ENCODE assay signal across 31 mouse cellular contexts in the genomic region with DNA sequence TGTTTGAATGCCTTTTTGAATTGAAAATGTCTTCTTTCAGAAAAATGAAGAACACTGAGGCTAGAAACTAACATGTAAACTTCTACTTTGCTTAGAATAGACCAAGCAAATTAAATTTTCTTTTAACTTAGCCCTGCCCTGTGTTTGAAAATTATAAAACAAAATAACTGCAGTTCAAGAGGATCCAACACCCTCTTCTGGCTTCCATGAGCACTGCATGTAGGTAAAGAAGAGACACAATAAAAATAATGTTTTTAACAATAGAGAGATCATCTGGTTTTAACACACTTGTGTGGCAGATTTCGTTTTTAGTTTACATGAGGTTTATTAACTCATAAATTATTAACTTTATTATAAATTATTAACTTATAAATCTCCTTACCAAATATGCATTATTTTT. TPM values are rescaled to one million over a fixed set of nuclear protein-coding genes. Genes with fewer than 3 reads are reported as not detected.
DNase-seq lines count a peak whose midpoint lies in the region; ATAC-seq and TF ChIP-seq lines count a peak whose summit lies in the region.
"Had no signal": no experiment of that assay in that cellular context is flagged by ENCODE, and none has a peak within 500 bp of the region (broad histone marks: within the 10 kb centered on the region; RNA-seq: fewer than 3 reads in every experiment).

No protein-coding gene starts in this region.

- no peak for DNase-seq in forebrain, postnatal 0 days
- DNase-seq in kidney, postnatal 0 days (ENCODE audit: low spot score) = no peak
- DNase-seq in kidney, postnatal 25 days = no peak
- no peak for DNase-seq in midbrain, postnatal 0 days (ENCODE audit: low spot score)
- no peak for DNase-seq in midbrain, embryonic 11.5 days (ENCODE audit: low spot score, missing footprints)
- DNase-seq in gastrocnemius, adult 8-10 months (ENCODE audit: low spot score in 2 of 2) = no peak
- no peak for DNase-seq in urinary bladder, postnatal 25 days (ENCODE audit: low spot score)
- DNase-seq: adrenal gland, adult 8-10 months; adrenal gland, postnatal 25 days; B cell, adult 2 months; cerebellum, adult 11-12 months; cerebellum, adult 8-10 months; cerebellum, postnatal 10 days; cerebellum, postnatal 36 days; embryo, embryonic 11 days; gastrocnemius, postnatal 10 days; gastrocnemius, postnatal 36 days; heart, adult 2 months; heart, postnatal 14 days; heart, postnatal 4 days had no signal

- H3K27me3 ChIP-seq in forebrain, postnatal 0 days (ENCODE audit: insufficient read depth, low read length) = no peaks in the 10 kb centered on the region
- H3K27me3 ChIP-seq in forebrain, embryonic 15.5 days = no peaks in the 10 kb centered on the region
- H3K27me3 ChIP-seq in kidney, postnatal 0 days (ENCODE audit: insufficient read depth, low read length) = no peaks in the 10 kb centered on the region
- H3K27me3 ChIP-seq in midbrain, postnatal 0 days (ENCODE audit: insufficient read depth, low read length) = no peaks in the 10 kb centered on the region
- H3K27me3 ChIP-seq in midbrain, embryonic 11.5 days (ENCODE audit: control insufficient read depth, insufficient read depth, low read length) = no peaks in the 10 kb centered on the region
- H3K27me3 ChIP-seq: CH12.LX; embryonic facial prominence, embryonic 13.5 days; forebrain, embryonic 13.5 days; heart, embryonic 13.5 days; hindbrain, embryonic 15.5 days had no signal

- 58% methylated on average over 1 of the region's 1 CpGs for WGBS in forebrain, postnatal 0 days
- WGBS in forebrain, embryonic 15.5 days = 64% methylated on average over 1 of the region's 1 CpGs
- WGBS in kidney, postnatal 0 days = 54% methylated on average over 1 of the region's 1 CpGs
- 52% methylated on average over 1 of the region's 1 CpGs for WGBS in midbrain, postnatal 0 days
- WGBS in midbrain, embryonic 11.5 days = 60% methylated on average over 1 of the region's 1 CpGs

- no peaks in the 10 kb centered on the region for H3K9me3 ChIP-seq in forebrain, postnatal 0 days (ENCODE audit: low read length)
- no peaks in the 10 kb centered on the region for H3K9me3 ChIP-seq in forebrain, embryonic 15.5 days
- no peaks in the 10 kb centered on the region for H3K9me3 ChIP-seq in kidney, postnatal 0 days (replicated peaks; ENCODE audit: low read length)
- H3K9me3 ChIP-seq in midbrain, postnatal 0 days (ENCODE audit: low read length) = no peaks in the 10 kb centered on the region
- H3K9me3 ChIP-seq in midbrain, embryonic 11.5 days (ENCODE audit: control insufficient read depth, low read length) = no peaks in the 10 kb centered on the region
- H3K9me3 ChIP-seq: embryonic facial prominence, embryonic 10.5 days; embryonic facial prominence, embryonic 13.5 days; forebrain, embryonic 10.5 days; forebrain, embryonic 13.5 days; heart, embryonic 10.5 days; heart, embryonic 13.5 days; hindbrain, embryonic 15.5 days had no signal

- no peak for ATAC-seq in forebrain, postnatal 0 days
- no peak for ATAC-seq in forebrain, embryonic 15.5 days (replicated peaks)
- no peak for ATAC-seq in kidney, postnatal 0 days (replicated peaks; ENCODE audit: low FRiP score, low read depth)
- no peak for ATAC-seq in midbrain, postnatal 0 days (ENCODE audit: low FRiP score)
- ATAC-seq in midbrain, embryonic 11.5 days (ENCODE audit: low FRiP score) = no peak
- ATAC-seq: activated CD4-positive, CD25-positive, alpha-beta regulatory T cell, adult 4 months; forebrain, embryonic 13.5 days had no signal

- no peaks in the 10 kb centered on the region for H3K4me1 ChIP-seq in forebrain, postnatal 0 days (ENCODE audit: insufficient read depth)
- H3K4me1 ChIP-seq in forebrain, embryonic 15.5 days = no peaks in the 10 kb centered on the region
- H3K4me1 ChIP-seq in kidney, postnatal 0 days (replicated peaks; ENCODE audit: insufficient read depth, low read length) = no peaks in the 10 kb centered on the region
- H3K4me1 ChIP-seq in midbrain, postnatal 0 days (ENCODE audit: insufficient read depth, low read length) = no peaks in the 10 kb centered on the region
- no peaks in the 10 kb centered on the region for H3K4me1 ChIP-seq in midbrain, embryonic 11.5 days (ENCODE audit: control insufficient read depth, insufficient read depth, low read length)
- H3K4me1 ChIP-seq: embryonic facial prominence, embryonic 10.5 days; embryonic facial prominence, embryonic 13.5 days; forebrain, embryonic 10.5 days; forebrain, embryonic 13.5 days; heart, embryonic 10.5 days; heart, embryonic 13.5 days; hindbrain, embryonic 15.5 days had no signal

- peak; percentile 53 for TF ChIP-seq CTCF in forebrain, postnatal 0 days (IDR thresholded peaks at IDR 0.05; ENCODE audit: low read depth)
- TF ChIP-seq CTCF in kidney, postnatal 0 days (IDR thresholded peaks at IDR 0.05; ENCODE audit: low read depth) = peak; percentile 40; the same call in 1 of the 2 replicates
- TF ChIP-seq CTCF in midbrain, postnatal 0 days (IDR thresholded peaks at IDR 0.05) = peak; percentile 71

- no peaks in the 10 kb centered on the region for H3K36me3 ChIP-seq in forebrain, postnatal 0 days (ENCODE audit: insufficient read depth)
- no peaks in the 10 kb centered on the region for H3K36me3 ChIP-seq in forebrain, embryonic 15.5 days
- H3K36me3 ChIP-seq in kidney, postnatal 0 days (ENCODE audit: insufficient read depth, low read length) = no peaks in the 10 kb centered on the region
- H3K36me3 ChIP-seq in midbrain, postnatal 0 days (ENCODE audit: insufficient read depth, low read length) = no peaks in the 10 kb centered on the region
- H3K36me3 ChIP-seq in midbrain, embryonic 11.5 days (ENCODE audit: control insufficient read depth, insufficient read depth, low read length) = no peaks in the 10 kb centered on the region
- H3K36me3 ChIP-seq: embryonic facial prominence, embryonic 10.5 days; embryonic facial prominence, embryonic 13.5 days; forebrain, embryonic 10.5 days; heart, embryonic 10.5 days; heart, embryonic 13.5 days; hindbrain, embryonic 15.5 days had no signal

- no peak overlapping the region for H3K4me3 ChIP-seq in forebrain, postnatal 0 days (ENCODE audit: low read depth, low read length)
- H3K4me3 ChIP-seq in forebrain, embryonic 15.5 days = no peak overlapping the region
- no peak overlapping the region for H3K4me3 ChIP-seq in kidney, postnatal 0 days (replicated peaks; ENCODE audit: low read depth, low read length)
- H3K4me3 ChIP-seq in midbrain, postnatal 0 days (ENCODE audit: low read depth, low read length) = no peak overlapping the region
- no peak overlapping the region for H3K4me3 ChIP-seq in midbrain, embryonic 11.5 days (ENCODE audit: low read depth, low read length)
- H3K4me3 ChIP-seq: embryonic facial prominence, embryonic 10.5 days; embryonic facial prominence, embryonic 13.5 days; erythroblast, embryonic 14.5 days; forebrain, embryonic 10.5 days; forebrain, embryonic 13.5 days; heart, adult 2 months; heart, embryonic 10.5 days; heart, embryonic 13.5 days; hindbrain, embryonic 15.5 days had no signal

- H3K4me2 ChIP-seq in forebrain, postnatal 0 days (ENCODE audit: low read depth) = no peak overlapping the region
- H3K4me2 ChIP-seq in forebrain, embryonic 15.5 days (replicated peaks) = no peak overlapping the region
- H3K4me2 ChIP-seq in kidney, postnatal 0 days (ENCODE audit: low read length) = no peak overlapping the region
- no peak overlapping the region for H3K4me2 ChIP-seq in midbrain, postnatal 0 days (ENCODE audit: low read depth, low read length, poor library complexity, severe bottlenecking)
- H3K4me2 ChIP-seq in midbrain, embryonic 11.5 days = no peak overlapping the region
- H3K4me2 ChIP-seq: embryonic facial prominence, embryonic 13.5 days; forebrain, embryonic 13.5 days; heart, embryonic 13.5 days; hindbrain, embryonic 15.5 days had no signal

- no peak overlapping the region for H3K27ac ChIP-seq in forebrain, postnatal 0 days (ENCODE audit: low read depth, low read length)
- H3K27ac ChIP-seq in forebrain, embryonic 15.5 days (replicated peaks) = no peak overlapping the region
- H3K27ac ChIP-seq in kidney, postnatal 0 days = no peak overlapping the region
- H3K27ac ChIP-seq in midbrain, postnatal 0 days (ENCODE audit: low read depth, low read length) = no peak overlapping the region
- no peak overlapping the region for H3K27ac ChIP-seq in midbrain, embryonic 11.5 days (ENCODE audit: low read depth, low read length)
- H3K27ac ChIP-seq: embryonic facial prominence, embryonic 10.5 days; embryonic facial prominence, embryonic 13.5 days; forebrain, embryonic 10.5 days; forebrain, embryonic 13.5 days; heart, adult 2 months; heart, embryonic 10.5 days; heart, embryonic 13.5 days; hindbrain, embryonic 15.5 days had no signal

- H3K9ac ChIP-seq in forebrain, postnatal 0 days = no peak overlapping the region
- H3K9ac ChIP-seq in forebrain, embryonic 15.5 days (replicated peaks) = no peak overlapping the region
- H3K9ac ChIP-seq in kidney, postnatal 0 days (ENCODE audit: low read depth, low read length) = no peak overlapping the region
- H3K9ac ChIP-seq in midbrain, postnatal 0 days (replicated peaks; ENCODE audit: low read length, poor library complexity, severe bottlenecking) = no peak overlapping the region
- no peak overlapping the region for H3K9ac ChIP-seq in midbrain, embryonic 11.5 days (ENCODE audit: low read length)
- H3K9ac ChIP-seq: embryonic facial prominence, embryonic 13.5 days; forebrain, embryonic 13.5 days; heart, embryonic 13.5 days; hindbrain, embryonic 15.5 days had no signal

RNA-seq across cellular contexts. Expression of gene Pcdh10, which starts 9.2 kb away (rescaled TPM):
- 105 and 123 TPM in 2 replicates for total RNA-seq in forebrain, postnatal 0 days (2014; rRNA removed)
- 14.0 and 17.9 TPM in 2 replicates for polyA plus RNA-seq in forebrain, postnatal 0 days (2015; fragmentation: Nextera tagmentation; extraction: Ambion mirVana)
- polyA plus RNA-seq in forebrain, embryonic 15.5 days (2015; fragmentation: Nextera tagmentation; extraction: Ambion mirVana) = 12.5 and 13.8 TPM in 2 replicates
- 0.14 and 0.22 TPM in 2 replicates for polyA plus RNA-seq in kidney, postnatal 0 days (2015; fragmentation: Nextera tagmentation; extraction: Ambion mirVana)
- 169 and 181 TPM in 2 replicates for total RNA-seq in midbrain, postnatal 0 days (2014; rRNA removed)
- 23.5 and 26.7 TPM in 2 replicates for polyA plus RNA-seq in midbrain, postnatal 0 days (2015; fragmentation: Nextera tagmentation; extraction: Ambion mirVana)
- 4.2 and 4.4 TPM in 2 replicates for polyA plus RNA-seq in midbrain, embryonic 11.5 days (2014; fragmentation: Nextera tagmentation; extraction: Ambion mirVana)
- under 1 TPM; 0.10 to 0.41 (median 0.34) TPM for total RNA-seq in gastrocnemius, adult 8-10 months (2022)
- total RNA-seq: CH12.LX had no signal
